ENCODE assay signal across 29 mouse cellular contexts in the genomic region with DNA sequence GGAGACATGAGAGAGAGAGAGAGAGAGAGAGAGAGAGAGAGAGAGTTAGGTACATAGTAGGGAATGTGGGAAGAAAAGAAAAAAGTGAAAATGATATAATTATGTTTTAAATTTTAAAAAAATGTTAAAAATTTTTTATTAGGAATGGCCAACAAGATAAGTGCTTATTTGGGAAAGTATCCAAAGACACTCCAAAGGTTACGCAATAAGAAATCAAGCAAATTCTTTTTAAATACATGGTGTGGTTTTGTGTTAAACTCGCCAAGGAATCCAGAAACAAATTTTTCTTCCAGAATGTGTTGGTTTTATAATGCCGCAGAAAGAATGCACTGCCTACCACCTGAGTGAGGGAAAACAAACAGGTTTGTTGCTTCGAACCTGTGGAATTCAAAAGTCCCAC.
DNase-seq lines count a peak whose midpoint lies in the region; ATAC-seq and TF ChIP-seq lines count a peak whose summit lies in the region.
"Had no signal": no experiment of that assay in that cellular context is flagged by ENCODE, and none has a peak within 500 bp of the region (broad histone marks: within the 10 kb centered on the region; RNA-seq: fewer than 3 reads in every experiment).

No protein-coding gene starts in this region.

- H3K36me3 ChIP-seq in limb, embryonic 12.5 days = no peaks in the 10 kb centered on the region
- H3K36me3 ChIP-seq in limb, embryonic 10.5 days = no peaks in the 10 kb centered on the region
- no peaks in the 10 kb centered on the region for H3K36me3 ChIP-seq in lung, embryonic 15.5 days
- no peaks in the 10 kb centered on the region for H3K36me3 ChIP-seq in midbrain, embryonic 11.5 days (ENCODE audit: control insufficient read depth, insufficient read depth, low read length)
- no peaks in the 10 kb centered on the region for H3K36me3 ChIP-seq in midbrain, embryonic 10.5 days
- no peaks in the 10 kb centered on the region for H3K36me3 ChIP-seq in myocyte (ENCODE audit: control insufficient read depth, insufficient read depth)
- H3K36me3 ChIP-seq: embryonic facial prominence, embryonic 10.5 days; embryonic facial prominence, embryonic 13.5 days; forebrain, embryonic 12.5 days; forebrain, embryonic 15.5 days; heart, embryonic 12.5 days; heart, embryonic 15.5 days; hindbrain, embryonic 10.5 days; hindbrain, embryonic 13.5 days had no signal

- no peak overlapping the region for H3ac ChIP-seq in myocyte (ENCODE audit: control insufficient read depth, insufficient read length)

- WGBS in limb, embryonic 12.5 days = 88% methylated on average over 4 of the region's 4 CpGs
- 95% methylated on average over 4 of the region's 4 CpGs for WGBS in limb, embryonic 10.5 days
- 49% methylated on average over 4 of the region's 4 CpGs for WGBS in lung, embryonic 15.5 days
- WGBS in lung, adult 2 months = 51% methylated on average over 4 of the region's 4 CpGs
- WGBS in midbrain, embryonic 11.5 days = 91% methylated on average over 4 of the region's 4 CpGs
- WGBS in midbrain, embryonic 10.5 days = 90% methylated on average over 4 of the region's 4 CpGs

- ATAC-seq in limb, embryonic 12.5 days (ENCODE audit: insufficient number of reproducible peaks, insufficient read depth, low FRiP score, low TSS enrichment, low read depth) = no peak
- no peak for ATAC-seq in lung, embryonic 15.5 days (ENCODE audit: borderline replicate concordance, extremely low read depth, low FRiP score, low TSS enrichment)
- ATAC-seq in midbrain, embryonic 11.5 days (ENCODE audit: low FRiP score) = no peak
- ATAC-seq: CD4-positive, CD25-positive, alpha-beta regulatory T cell, adult 4 months; forebrain, embryonic 15.5 days had no signal

- H3K4me3 ChIP-seq in limb, embryonic 12.5 days (replicated peaks) = no peak overlapping the region
- H3K4me3 ChIP-seq in limb, embryonic 10.5 days = no peak overlapping the region
- no peak overlapping the region for H3K4me3 ChIP-seq in lung, embryonic 15.5 days
- no peak overlapping the region for H3K4me3 ChIP-seq in lung, adult 2 months (replicated peaks; ENCODE audit: extremely low read depth, low read depth, low read length)
- H3K4me3 ChIP-seq in midbrain, embryonic 11.5 days (ENCODE audit: low read depth, low read length) = no peak overlapping the region
- no peak overlapping the region for H3K4me3 ChIP-seq in midbrain, embryonic 10.5 days
- no peak overlapping the region for H3K4me3 ChIP-seq in myocyte
- H3K4me3 ChIP-seq: embryonic facial prominence, embryonic 10.5 days; embryonic facial prominence, embryonic 13.5 days; erythroblast, embryonic 14.5 days; forebrain, embryonic 12.5 days; forebrain, embryonic 15.5 days; heart, embryonic 12.5 days; heart, embryonic 15.5 days; hindbrain, embryonic 10.5 days; hindbrain, embryonic 13.5 days had no signal

- TF ChIP-seq POLR2A in lung, adult 2 months (IDR thresholded peaks at IDR 0.05; ENCODE audit: borderline replicate concordance, extremely low read depth, low read depth, low read length) = no peak
- no peak for TF ChIP-seq POLR2A in myocyte (IDR thresholded peaks at IDR 0.05; ENCODE audit: insufficient read length, low read depth)

- H3K4me1 ChIP-seq in limb, embryonic 12.5 days (replicated peaks) = peaks cover 22% of the 10 kb centered on the region
- peaks cover 16% of the 10 kb centered on the region; the same call in 1 of the 2 replicates for H3K4me1 ChIP-seq in limb, embryonic 10.5 days
- 0 out of 2 replicates have a peak, but pooled peaks cover 5% of the 10 kb centered on the region for H3K4me1 ChIP-seq in lung, embryonic 15.5 days
- peaks cover 10% of the 10 kb centered on the region for H3K4me1 ChIP-seq in lung, adult 2 months (ENCODE audit: control insufficient read depth, insufficient read depth, low read length)
- H3K4me1 ChIP-seq in midbrain, embryonic 11.5 days (ENCODE audit: control insufficient read depth, insufficient read depth, low read length) = no peaks in the 10 kb centered on the region
- no peaks in the 10 kb centered on the region for H3K4me1 ChIP-seq in midbrain, embryonic 10.5 days
- H3K4me1 ChIP-seq: forebrain, embryonic 12.5 days; forebrain, embryonic 15.5 days; heart, embryonic 12.5 days; heart, embryonic 15.5 days; hindbrain, embryonic 10.5 days; hindbrain, embryonic 13.5 days had no signal

- no peaks in the 10 kb centered on the region for H3K27me3 ChIP-seq in limb, embryonic 12.5 days
- H3K27me3 ChIP-seq in limb, embryonic 10.5 days (ENCODE audit: low read depth, poor library complexity, severe bottlenecking) = no peaks in the 10 kb centered on the region
- no peaks in the 10 kb centered on the region for H3K27me3 ChIP-seq in lung, embryonic 15.5 days
- no peaks in the 10 kb centered on the region for H3K27me3 ChIP-seq in midbrain, embryonic 11.5 days (ENCODE audit: control insufficient read depth, insufficient read depth, low read length)
- H3K27me3 ChIP-seq in midbrain, embryonic 10.5 days (ENCODE audit: low read depth, poor library complexity, severe bottlenecking) = no peaks in the 10 kb centered on the region
- no peaks in the 10 kb centered on the region for H3K27me3 ChIP-seq in myocyte (ENCODE audit: control insufficient read depth, insufficient read depth, insufficient read length)
- H3K27me3 ChIP-seq: embryonic facial prominence, embryonic 13.5 days; forebrain, embryonic 12.5 days; forebrain, embryonic 15.5 days; heart, embryonic 12.5 days; heart, embryonic 15.5 days; hindbrain, embryonic 13.5 days had no signal

- H3K79me2 ChIP-seq in myocyte (ENCODE audit: control insufficient read depth, insufficient read depth) = no peaks in the 10 kb centered on the region

- DNase-seq in limb, embryonic 10.5 days (ENCODE audit: low spot score) = no peak
- DNase-seq in lung, adult 2 months = no peak
- peak; percentile 10 for DNase-seq in midbrain, embryonic 11.5 days (ENCODE audit: low spot score, missing footprints)
- no peak for DNase-seq in midbrain, embryonic 10.5 days (ENCODE audit: low spot score)
- no peak for DNase-seq in urinary bladder, postnatal 10 days (ENCODE audit: low spot score)
- DNase-seq: adrenal gland, adult 2 months; adrenal gland, postnatal 14 days; B cell, adult 2 months; cerebellum, adult 11 months; cerebellum, adult 8-10 months; cerebellum, postnatal 10 days; cerebellum, postnatal 36 days; embryo, embryonic 11 days; gastrocnemius, postnatal 25 days; heart, postnatal 10 days; heart, postnatal 36 days had no signal

- no peaks in the 10 kb centered on the region for H3K9me3 ChIP-seq in limb, embryonic 12.5 days
- H3K9me3 ChIP-seq in limb, embryonic 10.5 days (replicated peaks) = no peaks in the 10 kb centered on the region
- H3K9me3 ChIP-seq in lung, embryonic 15.5 days = no peaks in the 10 kb centered on the region
- no peaks in the 10 kb centered on the region for H3K9me3 ChIP-seq in midbrain, embryonic 11.5 days (ENCODE audit: control insufficient read depth, low read length)
- no peaks in the 10 kb centered on the region for H3K9me3 ChIP-seq in midbrain, embryonic 10.5 days (replicated peaks)
- H3K9me3 ChIP-seq: embryonic facial prominence, embryonic 10.5 days; embryonic facial prominence, embryonic 13.5 days; forebrain, embryonic 12.5 days; forebrain, embryonic 15.5 days; heart, embryonic 12.5 days; heart, embryonic 15.5 days; hindbrain, embryonic 10.5 days; hindbrain, embryonic 13.5 days had no signal

- no peak for TF ChIP-seq CTCF in lung, adult 2 months (IDR thresholded peaks at IDR 0.05; ENCODE audit: insufficient read depth, low read length)

- 0 out of 2 replicates have a peak overlapping the region, but pooled peaks have one; percentile 23 for H3K27ac ChIP-seq in limb, embryonic 12.5 days
- no peak overlapping the region for H3K27ac ChIP-seq in limb, embryonic 10.5 days
- H3K27ac ChIP-seq in lung, embryonic 15.5 days = peak overlapping the region; percentile 61
- H3K27ac ChIP-seq in midbrain, embryonic 11.5 days (ENCODE audit: low read depth, low read length) = no peak overlapping the region
- H3K27ac ChIP-seq in midbrain, embryonic 10.5 days (replicated peaks) = no peak overlapping the region
- H3K27ac ChIP-seq: embryonic facial prominence, embryonic 10.5 days; embryonic facial prominence, embryonic 13.5 days; forebrain, embryonic 12.5 days; forebrain, embryonic 15.5 days; heart, embryonic 15.5 days; hindbrain, embryonic 10.5 days; hindbrain, embryonic 13.5 days had no signal

- no peak overlapping the region for H3K9ac ChIP-seq in limb, embryonic 12.5 days (replicated peaks)
- no peak overlapping the region for H3K9ac ChIP-seq in lung, embryonic 15.5 days
- no peak overlapping the region for H3K9ac ChIP-seq in midbrain, embryonic 11.5 days (ENCODE audit: low read length)
- H3K9ac ChIP-seq: embryonic facial prominence, embryonic 13.5 days; forebrain, embryonic 12.5 days; forebrain, embryonic 15.5 days; heart, embryonic 12.5 days; heart, embryonic 15.5 days; hindbrain, embryonic 13.5 days had no signal

- H3K4me2 ChIP-seq in limb, embryonic 12.5 days = no peak overlapping the region
- no peak overlapping the region for H3K4me2 ChIP-seq in lung, embryonic 15.5 days
- H3K4me2 ChIP-seq in midbrain, embryonic 11.5 days = no peak overlapping the region
- no peak overlapping the region for H3K4me2 ChIP-seq in myocyte (ENCODE audit: low read depth)
- H3K4me2 ChIP-seq: embryonic facial prominence, embryonic 13.5 days; forebrain, embryonic 12.5 days; forebrain, embryonic 15.5 days; heart, embryonic 12.5 days; heart, embryonic 15.5 days; hindbrain, embryonic 13.5 days had no signal

TF ChIP-seq in myocyte, 11 proteins besides CTCF, POLR2A, EP300 and RAD21:
- TF ChIP-seq MYOD1 (IDR thresholded peaks at IDR 0.05; ENCODE audit: control insufficient read depth in 1 of 3, insufficient read length in 2 of 3, low read depth in 2 of 3) = no peak
- TF ChIP-seq SRF (IDR thresholded peaks at IDR 0.05; ENCODE audit: control insufficient read depth, insufficient read length, low read depth) = no peak
- TF ChIP-seq USF1 (IDR thresholded peaks at IDR 0.05; ENCODE audit: low read depth) = no peak
- peak; percentile 71 for TF ChIP-seq CEBPB (IDR thresholded peaks at IDR 0.05; ENCODE audit: insufficient read depth, poor library complexity, severe bottlenecking)

Comparison
In these comparisons a context has a peak if more than half of its experiments do, and no peak if none do; other contexts are left out.
1. H3K27ac ChIP-seq: peak in limb, embryonic 12.5 days (single experiment) and lung, embryonic 15.5 days (single experiment); none in limb, embryonic 10.5 days (single experiment), midbrain, embryonic 11.5 days (single experiment) and midbrain, embryonic 10.5 days (single experiment).